Mouse (Mus musculus): ENCODE results near the gene Lrrc4. TPM values are rescaled to one million over a fixed set of nuclear protein-coding genes. Genes with fewer than 3 reads are reported as not detected.

Lrrc4 gene
- polyA plus RNA-seq, 1 experiment, result 51.6 TPM

DNA sequence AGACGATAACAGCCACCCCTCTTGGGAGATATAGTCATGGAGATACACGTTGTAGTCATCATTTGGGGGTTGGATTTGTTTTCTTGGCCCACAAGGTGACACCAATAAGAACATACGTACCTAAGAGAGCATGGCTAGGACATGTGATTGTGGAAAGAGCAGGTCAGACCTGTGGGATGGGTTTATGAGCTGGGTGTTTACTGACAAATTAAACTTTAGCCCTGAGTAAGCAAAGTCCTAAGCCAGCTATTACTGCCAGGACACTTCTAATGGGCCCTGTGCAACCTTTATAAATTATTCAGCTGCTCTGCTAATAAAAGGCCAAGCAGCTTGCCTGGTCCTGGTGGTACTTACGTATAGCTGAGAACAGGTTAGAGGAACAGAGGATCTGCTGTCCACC lies 73.3 kb downstream of the Lrrc4 start:
- H3K4me1 ChIP-seq (ENCODE audit: control insufficient read depth, insufficient read depth, low read length), result peaks cover 12% of the 10 kb centered on the region; the same call in 1 of the 2 replicates
- 93% methylated on average over 4 of the region's 4 CpGs for WGBS
- H3K27me3 ChIP-seq (ENCODE audit: control insufficient read depth, insufficient read depth, low read length), result no peaks in the 10 kb centered on the region; the same call in 1 of the 2 replicates
- TF ChIP-seq CTCF (IDR thresholded peaks at IDR 0.05; ENCODE audit: borderline replicate concordance, insufficient read depth, low read depth, low read length) (no peak), POLR2A (IDR thresholded peaks at IDR 0.05; ENCODE audit: borderline replicate concordance, insufficient read depth, low read length) (no peak)
- DNase-seq, result no peak
- H3K4me3 ChIP-seq (replicated peaks; ENCODE audit: insufficient read depth, low read depth, low read length), result no peak overlapping the region
- no peak overlapping the region for H3K27ac ChIP-seq (ENCODE audit: insufficient read depth, low read length)

DNA sequence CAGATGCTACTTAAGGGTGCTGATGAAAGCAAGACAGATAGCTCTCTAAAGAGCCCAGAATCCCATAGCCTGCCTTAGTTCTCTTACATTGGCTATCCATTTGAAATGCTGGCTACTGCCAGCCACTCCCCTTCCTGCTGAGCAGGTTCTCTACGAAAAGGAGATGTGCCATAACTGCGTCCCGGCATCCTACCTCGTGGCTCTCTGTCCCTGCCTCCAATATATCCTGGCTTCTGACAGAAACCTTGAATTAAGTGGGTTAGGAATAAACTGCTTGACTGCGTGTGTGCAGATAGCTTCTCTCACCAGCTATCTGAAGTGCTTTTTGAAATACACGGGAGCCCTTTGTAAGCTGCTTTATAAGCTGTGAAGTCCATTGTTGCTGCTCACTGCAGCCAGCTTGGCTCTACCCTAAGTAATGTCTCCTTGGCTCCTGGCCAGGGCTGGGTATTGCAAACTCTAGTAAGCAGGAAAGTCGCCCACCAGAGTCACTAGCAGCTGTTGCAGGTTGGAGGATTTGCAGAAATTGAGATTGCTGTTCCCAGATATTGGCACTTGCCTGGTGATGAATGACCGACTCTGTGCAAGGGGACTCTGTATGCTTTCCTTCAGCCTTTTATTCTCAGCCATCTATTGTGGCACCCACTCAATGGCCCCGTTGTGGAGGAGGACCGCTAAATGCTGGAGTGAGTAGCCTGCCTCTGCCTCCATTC lies 75.1 kb downstream of the Lrrc4 start:
- Histone ChIP-seq H3K27me3 (ENCODE audit: control insufficient read depth, insufficient read depth, low read length) (no peaks in the 10 kb centered on the region; the same call in 1 of the 2 replicates), H3K4me1 (ENCODE audit: control insufficient read depth, insufficient read depth, low read length) (peaks cover 12% of the 10 kb centered on the region; the same call in 1 of the 2 replicates), H3K4me3 (replicated peaks; ENCODE audit: insufficient read depth, low read depth, low read length) (no peak overlapping the region), H3K27ac (ENCODE audit: insufficient read depth, low read length) (0 out of 2 replicates have a peak overlapping the region, but pooled peaks have one; percentile 4)
- peak in 1 of 2 experiments; percentile 36 for DNase-seq
- 38% methylated on average over 10 of the region's 10 CpGs for WGBS
- TF ChIP-seq CTCF (IDR thresholded peaks at IDR 0.05; ENCODE audit: borderline replicate concordance, insufficient read depth, low read depth, low read length) (no peak), POLR2A (IDR thresholded peaks at IDR 0.05; ENCODE audit: borderline replicate concordance, insufficient read depth, low read length) (no peak)

DNA sequence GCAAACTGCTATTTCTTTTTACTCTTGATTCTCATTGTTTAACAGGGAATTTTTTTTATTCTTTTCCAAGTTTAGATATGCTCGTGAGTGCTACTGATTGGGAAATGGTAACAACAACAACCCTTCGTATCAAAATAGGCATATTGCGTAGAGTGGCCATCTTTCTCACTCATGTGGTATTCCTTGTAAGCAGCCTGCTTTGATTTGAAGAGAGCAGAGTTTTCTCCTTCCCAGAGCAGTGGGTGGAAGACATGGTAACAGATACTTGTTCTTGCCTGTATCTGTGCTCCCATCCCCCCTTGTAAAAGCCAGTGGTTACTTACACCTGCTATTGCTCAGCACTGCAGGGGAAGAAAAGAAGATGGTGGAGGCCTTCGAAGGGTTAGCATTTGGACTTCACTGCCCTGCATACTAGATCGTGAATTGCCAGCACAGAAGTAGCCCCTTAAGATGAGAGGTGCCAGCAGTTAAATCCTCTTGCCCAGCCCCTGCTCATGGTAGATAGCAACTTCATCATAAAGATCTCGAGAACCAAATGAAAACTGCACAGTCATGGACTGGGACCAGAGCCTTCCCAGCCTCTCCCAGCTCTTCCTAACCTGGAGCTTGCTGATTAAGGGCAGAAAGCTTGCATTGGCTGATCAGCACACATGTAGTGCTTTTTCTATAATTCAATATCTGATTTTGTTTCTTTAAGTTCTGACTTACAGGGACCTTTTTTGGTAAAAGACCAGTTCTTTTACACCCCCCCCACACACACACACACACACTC lies 77.2 kb downstream of the Lrrc4 start:
- Histone ChIP-seq H3K27me3 (ENCODE audit: control insufficient read depth, insufficient read depth, low read length) (no peaks in the 10 kb centered on the region; the same call in 1 of the 2 replicates), H3K27ac (ENCODE audit: insufficient read depth, low read length) (no peak overlapping the region; the same call in 1 of the 2 replicates), H3K4me3 (replicated peaks; ENCODE audit: insufficient read depth, low read depth, low read length) (no peak overlapping the region), H3K4me1 (ENCODE audit: control insufficient read depth, insufficient read depth, low read length) (peaks cover 16% of the 10 kb centered on the region; the same call in 1 of the 2 replicates)
- 94% methylated on average over 6 of the region's 6 CpGs for WGBS
- no peak for DNase-seq
- no peak for TF ChIP-seq CTCF (IDR thresholded peaks at IDR 0.05; ENCODE audit: borderline replicate concordance, insufficient read depth, low read depth, low read length)

DNA sequence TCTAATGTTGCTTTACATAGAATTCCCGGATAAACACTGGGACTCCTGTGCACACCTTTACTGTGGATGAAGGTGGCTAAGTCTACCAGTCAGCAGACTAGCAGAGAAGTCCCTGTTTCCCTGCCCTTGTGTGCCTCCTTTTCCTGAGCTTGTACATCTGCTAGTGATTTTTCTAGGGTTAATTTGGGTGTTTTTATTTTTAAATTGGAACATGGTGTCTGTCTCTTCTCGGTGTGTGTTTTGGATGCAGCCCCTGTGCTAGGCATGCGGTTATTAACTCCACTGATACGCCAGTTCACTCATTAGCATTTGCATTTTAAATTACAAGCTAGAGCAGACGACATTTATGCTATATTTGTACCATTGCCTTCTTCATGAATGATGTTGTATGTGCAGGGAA lies 77.9 kb downstream of the Lrrc4 start:
- H3K4me1 ChIP-seq (ENCODE audit: control insufficient read depth, insufficient read depth, low read length), result peaks cover 22% of the 10 kb centered on the region
- no peak overlapping the region for H3K4me3 ChIP-seq (replicated peaks; ENCODE audit: insufficient read depth, low read depth, low read length)
- TF ChIP-seq CTCF (IDR thresholded peaks at IDR 0.05; ENCODE audit: borderline replicate concordance, insufficient read depth, low read depth, low read length) (no peak), POLR2A (IDR thresholded peaks at IDR 0.05; ENCODE audit: borderline replicate concordance, insufficient read depth, low read length) (no peak)
- H3K27me3 ChIP-seq (ENCODE audit: control insufficient read depth, insufficient read depth, low read length), result no peaks in the 10 kb centered on the region; the same call in 1 of the 2 replicates
- H3K27ac ChIP-seq (ENCODE audit: insufficient read depth, low read length), result no peak overlapping the region
- no peak for DNase-seq
- 72% methylated on average over 5 of the region's 5 CpGs for WGBS

DNA sequence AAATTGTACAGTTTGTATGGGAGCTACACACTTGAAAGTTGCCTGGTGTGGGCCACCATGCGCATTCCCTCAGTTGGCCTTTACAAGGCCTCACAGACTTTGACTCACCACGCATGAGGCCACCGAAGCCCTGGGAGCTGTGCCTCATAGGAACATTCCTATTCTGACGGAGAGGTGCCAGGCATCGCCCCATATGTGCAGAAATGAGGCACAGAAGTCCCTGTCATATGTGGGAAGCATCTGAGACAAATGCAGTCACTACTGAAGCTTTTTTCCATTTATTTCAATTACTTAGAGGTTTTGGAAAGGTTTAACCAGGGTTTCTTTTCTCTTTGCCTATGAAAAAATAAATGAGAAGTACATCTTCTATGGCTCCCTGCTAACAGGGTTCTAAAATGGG lies 78.3 kb downstream of the Lrrc4 start:
- WGBS, result 69% methylated on average over 5 of the region's 5 CpGs
- Histone ChIP-seq H3K27ac (ENCODE audit: insufficient read depth, low read length) (no peak overlapping the region), H3K27me3 (ENCODE audit: control insufficient read depth, insufficient read depth, low read length) (no peaks in the 10 kb centered on the region; the same call in 1 of the 2 replicates), H3K4me3 (replicated peaks; ENCODE audit: insufficient read depth, low read depth, low read length) (no peak overlapping the region), H3K4me1 (ENCODE audit: control insufficient read depth, insufficient read depth, low read length) (peaks cover 26% of the 10 kb centered on the region)
- TF ChIP-seq CTCF (IDR thresholded peaks at IDR 0.05; ENCODE audit: borderline replicate concordance, insufficient read depth, low read depth, low read length), result no peak
- TF ChIP-seq POLR2A (IDR thresholded peaks at IDR 0.05; ENCODE audit: borderline replicate concordance, insufficient read depth, low read length), result no peak
- DNase-seq, result peak in 1 of 2 experiments; percentile 25

DNA sequence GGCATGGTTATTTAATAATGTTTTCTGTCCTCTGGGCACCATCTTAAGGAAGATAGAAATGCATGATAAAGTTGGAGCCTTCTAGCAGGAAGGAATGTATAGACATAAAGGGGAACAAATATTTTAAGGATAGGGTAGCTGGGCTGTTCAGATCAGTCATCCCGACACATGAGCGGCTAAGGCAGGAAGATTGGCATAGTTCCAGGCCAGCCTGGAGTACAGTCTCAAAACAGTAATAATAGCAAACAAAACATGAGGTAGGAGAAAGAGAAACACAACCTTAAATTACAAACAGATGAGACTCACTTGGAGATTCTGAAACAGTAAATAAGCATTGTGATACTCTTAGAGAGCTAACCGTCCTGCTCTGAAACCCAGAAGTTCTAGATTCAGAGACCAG lies 80.4 kb downstream of the Lrrc4 start:
- DNase-seq, result peak in 1 of 2 experiments; percentile 29
- H3K27me3 ChIP-seq (ENCODE audit: control insufficient read depth, insufficient read depth, low read length), result no peaks in the 10 kb centered on the region; the same call in 1 of the 2 replicates
- TF ChIP-seq POLR2A (IDR thresholded peaks at IDR 0.05; ENCODE audit: borderline replicate concordance, insufficient read depth, low read length) (no peak), CTCF (IDR thresholded peaks at IDR 0.05; ENCODE audit: borderline replicate concordance, insufficient read depth, low read depth, low read length) (no peak)
- H3K4me3 ChIP-seq (replicated peaks; ENCODE audit: insufficient read depth, low read depth, low read length), result no peak overlapping the region
- whole genome bisulfite sequencing, result 66% methylated on average over 3 of the region's 3 CpGs
- H3K4me1 ChIP-seq (ENCODE audit: control insufficient read depth, insufficient read depth, low read length), result peaks cover 28% of the 10 kb centered on the region
- H3K27ac ChIP-seq (ENCODE audit: insufficient read depth, low read length), result no peak overlapping the region

DNA sequence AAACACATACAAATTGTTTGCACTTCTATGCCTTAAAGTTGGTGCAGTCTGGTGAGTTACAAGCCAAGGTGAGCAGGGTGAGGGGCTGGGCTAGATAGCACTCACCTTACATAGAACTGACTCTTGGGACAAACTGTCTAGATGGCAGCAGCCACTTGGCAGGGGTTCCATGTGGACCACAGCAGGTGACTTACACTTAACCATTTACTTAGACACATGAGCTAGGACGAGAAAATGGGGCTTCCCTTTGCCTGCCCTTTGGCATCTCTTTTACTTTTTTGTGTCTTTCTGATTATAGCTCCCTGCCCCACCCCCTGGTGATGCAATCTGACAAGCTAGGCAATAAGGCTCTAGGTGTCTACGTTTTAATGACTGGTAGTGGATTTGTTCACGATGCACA lies 82.3 kb downstream of the Lrrc4 start:
- TF ChIP-seq POLR2A (IDR thresholded peaks at IDR 0.05; ENCODE audit: borderline replicate concordance, insufficient read depth, low read length), result no peak
- WGBS, result 42% methylated on average over 3 of the region's 3 CpGs
- H3K27ac ChIP-seq (ENCODE audit: insufficient read depth, low read length), result peak overlapping the region; percentile 74
- no peaks in the 10 kb centered on the region for H3K27me3 ChIP-seq (ENCODE audit: control insufficient read depth, insufficient read depth, low read length)
- no peak overlapping the region for H3K4me3 ChIP-seq (replicated peaks; ENCODE audit: insufficient read depth, low read depth, low read length)
- peak in 1 of 2 experiments; percentile 36 for DNase-seq
- peaks cover 32% of the 10 kb centered on the region for H3K4me1 ChIP-seq (ENCODE audit: control insufficient read depth, insufficient read depth, low read length)

Measured in cerebellum, adult 2 months (tissue).